Mouse (Mus musculus) spleen, adult 2 months (tissue): ENCODE results near the gene Ddrgk1.

Experiments
- CTCF ChIP-seq: fragments of 200-500 bp; IDR thresholded peaks from 2 replicates; pipeline ENCODE4 v1.5.1; 2011; ENCODE audit warnings: mild to moderate bottlenecking, inconsistent platforms; ENCODE audit not compliant: insufficient read depth, insufficient read length, insufficient replicate concordance; ENCODE audit errors: extremely low read depth
- POLR2A ChIP-seq: fragments of 200-500 bp; IDR thresholded peaks from 2 replicates; pipeline ENCODE4 v1.6.1; 2011; ENCODE audit warnings: low read depth, low read length, inconsistent platforms

DNA sequence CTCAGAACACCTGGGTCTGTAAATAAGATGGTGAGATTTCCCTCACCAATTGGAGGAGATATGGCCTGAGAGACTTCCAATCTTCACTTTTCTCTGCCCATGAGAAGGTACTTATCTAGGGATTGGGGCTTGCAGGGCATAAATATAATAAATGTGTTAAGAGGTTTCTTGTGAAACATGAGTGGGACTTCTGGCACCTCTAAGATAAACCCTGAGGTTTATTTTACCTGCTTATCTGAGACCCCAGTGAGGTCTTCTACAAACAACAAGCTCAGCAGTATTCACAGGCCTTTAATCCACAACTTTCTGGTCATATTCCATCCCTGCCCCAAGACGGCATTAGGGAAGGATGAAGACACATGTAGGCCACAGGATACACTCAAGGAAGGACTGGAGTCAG, 10.7 kb downstream of the Ddrgk1 start:
- TF ChIP-seq CTCF (no peak), POLR2A (no peak)
